Mouse (Mus musculus): ENCODE results near the gene Nutf2. TPM values are rescaled to one million over a fixed set of nuclear protein-coding genes. Genes with fewer than 3 reads are reported as not detected.

The Nutf2 gene
- total RNA-seq, 2 experiments from 2014 or later: 29.4 to 32.8 TPM

DNA sequence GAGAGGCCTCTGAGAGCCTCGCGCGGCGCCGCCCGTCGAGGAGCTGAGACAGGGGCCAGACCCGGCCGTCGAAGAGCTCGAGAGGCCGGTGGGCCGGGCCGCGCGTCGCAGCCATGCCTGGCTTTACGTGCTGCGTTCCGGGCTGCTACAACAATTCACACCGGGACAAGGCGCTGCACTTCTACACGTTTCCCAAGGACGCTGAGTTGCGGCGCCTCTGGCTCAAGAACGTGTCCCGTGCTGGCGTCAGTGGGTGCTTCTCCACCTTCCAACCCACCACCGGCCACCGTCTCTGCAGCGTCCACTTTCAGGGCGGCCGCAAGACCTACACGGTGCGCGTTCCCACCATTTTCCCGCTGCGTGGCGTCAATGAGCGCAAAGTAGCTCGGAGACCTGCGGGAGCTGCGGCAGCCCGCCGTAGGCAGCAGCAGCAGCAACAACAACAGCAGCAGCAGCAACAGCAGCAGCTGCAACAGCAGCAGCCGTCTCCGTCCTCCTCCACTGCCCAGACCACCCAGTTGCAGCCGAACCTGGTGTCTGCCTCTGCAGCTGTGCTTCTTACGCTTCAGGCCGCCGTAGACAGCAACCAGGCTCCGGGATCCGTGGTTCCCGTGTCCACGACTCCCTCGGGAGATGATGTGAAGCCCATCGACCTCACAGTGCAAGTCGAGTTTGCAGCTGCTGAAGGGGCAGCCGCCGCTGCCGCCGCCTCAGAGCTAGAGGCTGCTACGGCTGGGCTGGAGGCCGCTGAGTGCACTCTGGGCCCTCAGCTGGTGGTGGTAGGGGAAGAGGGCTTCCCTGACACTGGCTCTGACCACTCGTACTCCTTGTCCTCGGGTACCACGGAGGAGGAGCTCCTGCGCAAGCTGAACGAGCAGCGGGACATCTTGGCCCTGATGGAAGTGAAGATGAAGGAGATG is 4.9 kb upstream of the Nutf2 start:
- DNase-seq (ENCODE audit: extremely low spot score in 1 of 2, low spot score in 2 of 2): peak; percentile 56 to 57
- Histone ChIP-seq H3K27ac (peak overlapping the region; percentile 98), H3K4me3 (peak overlapping the region; percentile 67)
- no peak for TF ChIP-seq CTCF (IDR thresholded peaks at IDR 0.05)
- intact Hi-C loops (cut with DNase I): loop anchor here (2.0 kb wide), 1 partner anchor 75 kb away; no protein-coding TSS in a partner anchor

DNA sequence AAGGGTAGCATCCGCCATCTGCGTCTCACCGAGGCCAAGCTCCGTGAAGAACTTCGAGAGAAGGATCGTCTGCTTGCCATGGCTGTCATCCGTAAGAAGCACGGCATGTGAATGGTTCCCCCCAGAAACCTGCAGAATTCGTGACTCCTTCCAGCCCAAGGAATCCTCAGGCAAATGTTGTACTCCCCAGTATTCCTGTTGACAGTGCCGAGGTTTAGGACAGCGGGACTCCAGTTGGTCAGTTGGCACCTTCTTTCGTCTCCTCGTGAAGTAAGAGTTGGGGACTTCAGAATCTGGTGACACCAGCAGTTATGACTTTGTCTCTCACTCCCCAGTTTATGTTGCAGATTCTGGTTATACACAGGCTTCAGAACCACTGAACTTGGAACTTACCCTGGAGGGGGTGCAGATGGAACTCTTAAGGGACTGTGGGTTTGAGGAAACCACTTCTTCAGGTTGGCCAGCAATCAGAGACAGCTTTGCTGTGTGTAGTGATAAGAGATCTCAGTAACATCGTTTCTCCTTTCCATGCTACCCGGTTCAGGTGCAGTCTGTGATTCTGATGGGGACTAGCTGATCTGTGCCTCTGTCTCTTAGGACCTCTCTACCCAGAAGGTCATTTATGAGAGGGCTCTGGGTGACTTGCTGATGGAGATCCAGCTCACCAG is 4.1 kb upstream of the Nutf2 start:
- TF ChIP-seq CTCF (IDR thresholded peaks at IDR 0.05): no peak
- DNase-seq (ENCODE audit: extremely low spot score in 1 of 2, low spot score in 2 of 2): no peak
- intact Hi-C loops (cut with DNase I): no loop called here
- peak overlapping the region; percentile 67 for H3K4me3 ChIP-seq
- H3K27ac ChIP-seq: peak overlapping the region; percentile 98

- TF ChIP-seq CTCF (IDR thresholded peaks at IDR 0.05): no peak
- DNase-seq (ENCODE audit: extremely low spot score in 1 of 2, low spot score in 2 of 2): no peak
- H3K4me3 ChIP-seq: no peak overlapping the region
- intact Hi-C loops (cut with DNase I): no loop called here
- H3K27ac ChIP-seq: no peak overlapping the region
Observed at GRCm38 (mm10) chr8:105858495-105858894, 1.9 kb upstream of the Nutf2 start.

GRCm38 (mm10) chr8:105859314-105859713 is 1.1 kb upstream of the Nutf2 start:
- intact Hi-C loops (cut with DNase I): no loop called here
- no peak for DNase-seq (ENCODE audit: extremely low spot score in 1 of 2, low spot score in 2 of 2)
- Histone ChIP-seq H3K4me3 (no peak overlapping the region; the same call in 1 of the 2 replicates), H3K27ac (no peak overlapping the region)
- no peak for TF ChIP-seq CTCF (IDR thresholded peaks at IDR 0.05)

- intact Hi-C loops (cut with DNase I): no loop called here
- DNase-seq (ENCODE audit: extremely low spot score in 1 of 2, low spot score in 2 of 2): no peak
Observed at GRCm38 (mm10) chr8:105861951-105862350, 1.6 kb downstream of the Nutf2 start.

DNA sequence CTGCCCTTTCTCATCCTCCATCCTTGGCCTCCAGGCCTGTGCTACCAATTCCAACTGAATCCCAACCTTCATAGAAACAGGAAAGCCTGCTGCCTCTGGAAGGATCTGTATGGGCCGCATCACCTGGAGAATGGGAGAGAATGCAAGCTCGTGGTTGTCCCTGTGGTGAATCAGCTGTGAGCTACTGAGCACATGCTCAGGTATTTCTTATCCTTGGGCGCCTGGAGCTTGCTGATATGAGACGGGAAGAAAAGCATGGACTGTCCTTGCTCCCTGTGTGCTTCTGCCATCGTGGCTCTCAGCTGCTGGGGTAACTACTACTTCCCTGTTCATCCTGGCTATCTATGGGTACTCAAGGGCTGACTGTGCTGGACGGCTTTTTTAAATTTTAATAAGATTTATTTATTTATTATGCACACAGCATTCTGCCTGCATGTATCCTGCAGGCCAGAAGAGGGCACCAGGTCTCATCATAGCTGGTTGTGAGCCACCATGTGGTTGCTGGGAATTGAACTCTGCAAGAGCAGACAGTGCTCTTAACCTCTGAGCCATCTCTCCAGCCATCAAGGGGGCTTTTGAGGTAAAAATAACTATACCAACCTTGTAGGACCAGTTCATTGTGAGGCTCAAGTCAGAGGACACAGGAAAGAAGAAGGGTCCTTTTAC is 6.1 kb downstream of the Nutf2 start:
- Histone ChIP-seq H3K4me3 (no peak overlapping the region), H3K27ac (no peak overlapping the region)
- no peak for DNase-seq (ENCODE audit: extremely low spot score in 1 of 2, low spot score in 2 of 2)
- peak; percentile 33 for TF ChIP-seq CTCF (IDR thresholded peaks at IDR 0.05)
- intact Hi-C loops (cut with DNase I): no loop called here

More at GRCm38 (mm10) chr8:105861951-105862350, 1.6 kb downstream of the Nutf2 start:
- peak; percentile 16 for TF ChIP-seq CTCF (IDR thresholded peaks at IDR 0.05)
- Histone ChIP-seq H3K4me3 (peak overlapping the region; percentile 95), H3K27ac (no peak overlapping the region; the same call in 1 of the 2 replicates)

DNA sequence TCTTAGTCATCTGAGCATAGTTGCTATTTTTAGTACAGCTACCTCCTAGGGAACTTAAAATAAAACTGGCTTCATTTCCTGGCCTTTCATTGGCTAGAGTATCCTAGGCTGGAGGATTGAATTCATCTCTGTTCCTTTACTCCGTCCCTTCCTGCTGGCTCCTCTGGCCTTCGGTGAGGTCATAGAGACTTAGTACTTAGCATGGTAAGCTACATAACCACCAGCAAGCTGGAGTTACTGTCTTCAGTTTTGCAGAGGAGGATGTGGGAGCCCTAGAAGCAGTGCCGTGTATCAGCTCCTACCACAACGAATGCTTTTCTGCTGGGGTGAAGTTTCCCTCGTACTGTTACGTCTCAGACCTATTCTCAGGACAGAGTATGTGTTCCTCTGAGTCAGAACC is 13.9 kb downstream of the Nutf2 start:
- TF ChIP-seq CTCF (IDR thresholded peaks at IDR 0.05): no peak
- H3K27ac ChIP-seq: peak overlapping the region; percentile 84
- no peak overlapping the region for H3K4me3 ChIP-seq
- no peak for DNase-seq (ENCODE audit: extremely low spot score in 1 of 2, low spot score in 2 of 2)
- intact Hi-C loops (cut with DNase I): no loop called here

DNA sequence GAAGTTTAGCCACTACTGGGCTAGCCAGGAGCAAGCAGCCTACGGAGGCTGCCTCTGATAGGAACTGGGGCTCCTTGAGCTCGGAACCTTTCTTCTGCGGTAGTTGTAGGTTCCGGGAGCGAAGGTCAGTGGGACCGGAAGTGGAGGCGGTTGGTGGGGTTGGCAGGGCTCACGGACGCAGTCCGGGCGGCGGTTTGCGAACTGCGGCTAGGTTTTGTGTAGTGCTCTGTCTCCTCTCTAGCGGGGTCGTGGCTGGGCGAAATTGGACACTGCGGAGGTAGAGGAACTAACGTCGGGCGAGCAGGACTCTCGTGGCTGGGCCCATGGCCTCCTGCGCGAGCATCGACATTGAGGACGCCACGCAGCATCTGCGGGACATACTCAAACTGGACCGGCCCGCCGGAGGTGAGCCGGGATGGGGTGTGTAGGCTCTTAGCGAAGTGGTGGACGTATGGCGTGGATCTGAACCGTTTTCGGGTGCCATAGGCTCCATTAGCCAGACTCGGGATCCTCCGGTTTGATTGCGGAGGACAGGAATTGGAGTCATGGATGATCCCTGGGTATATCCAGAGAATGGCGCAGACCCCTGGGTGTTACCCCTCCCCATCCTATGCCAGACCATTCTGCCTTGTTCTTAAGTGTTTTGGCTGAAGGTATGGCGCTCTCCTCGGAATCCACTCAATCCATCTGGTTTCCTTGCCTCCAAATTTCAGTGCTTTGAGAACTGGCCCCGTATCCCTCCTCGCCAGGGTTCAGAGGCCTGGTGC is 20.6 kb downstream of the Nutf2 start, which contains the start of gene Edc4:
Edc4 (plus strand) TSS at position 128 of the 767 bp plus-strand sequence.
- intact Hi-C loops (cut with DNase I): no loop called here
- peak within 1 kb of the TSS; percentile 89 for H3K27ac ChIP-seq
- no peak for TF ChIP-seq CTCF (IDR thresholded peaks at IDR 0.05)

GRCm38 (mm10) chr8:105889756-105890465 is 29.5 kb downstream of the Nutf2 start:
- no peak for TF ChIP-seq CTCF (IDR thresholded peaks at IDR 0.05)
- Histone ChIP-seq H3K4me3 (no peak overlapping the region), H3K27ac (peak overlapping the region; percentile 33; the same call in 1 of the 2 replicates)
- DNase-seq (ENCODE audit: extremely low spot score in 1 of 2, low spot score in 2 of 2): no peak
- intact Hi-C loops (cut with DNase I): no loop called here

More for the DNA sequence above, 20.6 kb downstream of the Nutf2 start, which contains the start of gene Edc4:
- DNase-seq (ENCODE audit: extremely low spot score in 1 of 2, low spot score in 2 of 2): peak; percentile 83 to 90
- H3K4me3 ChIP-seq: peak within 1 kb of the TSS; percentile 93

- Histone ChIP-seq H3K4me3 (no peak overlapping the region), H3K27ac (peak overlapping the region; percentile 47; the same call in 1 of the 2 replicates)
- intact Hi-C loops (cut with DNase I): no loop called here
- TF ChIP-seq CTCF (IDR thresholded peaks at IDR 0.05): no peak
- peak in 1 of 2 experiments; percentile 38 for DNase-seq (ENCODE audit: extremely low spot score in 1 of 2, low spot score in 2 of 2)
Observed at GRCm38 (mm10) chr8:105890870-105891269, 30.5 kb downstream of the Nutf2 start.

Data from left cerebral cortex, adult 2 months (tissue).